Mouse (Mus musculus) hindbrain, embryonic 13.5 days (tissue): Measurements from ENCODE around the gene Zfand5. TPM values are rescaled to one million over a fixed set of nuclear protein-coding genes. Genes with fewer than 3 reads are reported as not detected.
"Not testable (repeated sequence)": the region's sequence is repeated elsewhere in the genome, so short reads cannot be mapped to it uniquely, and the experiment has no call there.

ENCODE experiments used
- ATAC-seq: fragments of 200-750 bp; cut with Nextera tagmentation; 2 replicates; pipeline ENCODE4 v1.8.0; 2017; ENCODE audit warnings: moderate TSS enrichment; ENCODE audit not compliant: low FRiP score
- H3K27ac ChIP-seq: fragments of 300-500 bp; sonication (generic); 2 replicates; pipeline ENCODE4 v1.5.1; 2015; ENCODE audit warnings: inconsistent platforms, mild to moderate bottlenecking, moderate library complexity
- H3K27me3 ChIP-seq: fragments of 300-500 bp; sonication (generic); 2 replicates; pipeline ENCODE4 v1.6.1; 2015; ENCODE audit warnings: mild to moderate bottlenecking, inconsistent platforms
- H3K36me3 ChIP-seq: fragments of 300-500 bp; sonication (generic); 2 replicates; pipeline ENCODE4 v1.6.1; 2015; ENCODE audit warnings: mild to moderate bottlenecking, inconsistent platforms
- H3K4me1 ChIP-seq: fragments of 300-500 bp; sonication (generic); replicated peaks from 2 replicates; pipeline ENCODE4 v1.6.1; 2015; ENCODE audit warnings: inconsistent platforms
- H3K4me2 ChIP-seq: fragments of 300-500 bp; sonication (generic); 2 replicates; pipeline ENCODE4 v1.6.1; 2015; ENCODE audit warnings: inconsistent platforms, mild to moderate bottlenecking, moderate library complexity
- H3K4me3 ChIP-seq: fragments of 300-500 bp; sonication (generic); 2 replicates; pipeline ENCODE4 v1.5.1; 2015; ENCODE audit warnings: mild to moderate bottlenecking, inconsistent platforms
- H3K9ac ChIP-seq: fragments of 300-500 bp; sonication (generic); 2 replicates; pipeline ENCODE4 v1.6.1; 2015; ENCODE audit warnings: mild to moderate bottlenecking, inconsistent platforms
- H3K9me3 ChIP-seq: fragments of 300-500 bp; sonication (generic); 2 replicates; pipeline ENCODE4 v1.6.1; 2016; ENCODE audit warnings: inconsistent platforms
- WGBS: fragments of 180-500 bp; shearing (Covaris S2); methylation state at CpG from one replicate; pipeline ENCODE4 v1.1.7; 2015; 5-methylcytosine and 5-hydroxymethylcytosine counted together
- polyA plus RNA-seq: library from polyadenylated mRNA; unstranded; fragments of >200 nt; fragmentation: Nextera tagmentation; extraction: Ambion mirVana; gene quantifications from 2 replicates; pipeline ENCODE4 v1.2.1, GENCODE M21; 2015

Gene Zfand5
- polyA plus RNA-seq, 1 experiment from 2014 or later: 165 TPM

DNA sequence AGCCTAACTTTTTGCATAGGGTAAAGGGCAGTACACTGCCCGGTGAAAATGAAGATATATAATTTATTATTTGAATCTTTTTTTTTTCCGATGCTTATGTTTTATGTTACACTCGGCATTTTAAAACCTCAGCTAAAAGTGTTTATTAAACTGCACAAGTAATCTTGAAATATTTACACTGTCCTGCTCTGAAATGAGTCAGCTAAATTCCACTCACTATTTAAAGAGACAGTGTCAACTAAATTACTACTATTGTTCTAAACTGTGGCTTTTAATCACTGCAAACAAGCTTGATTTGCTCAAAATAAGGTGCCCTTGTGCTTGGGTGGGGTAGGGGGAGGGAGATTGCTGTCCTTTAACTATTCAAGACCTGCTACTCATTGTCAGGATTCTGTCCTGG lies 2.6 kb downstream of the Zfand5 start:
- Histone ChIP-seq H3K36me3 (peaks cover 14% of the 10 kb centered on the region), H3K4me1 (peaks cover 23% of the 10 kb centered on the region), H3K9ac (peak overlapping the region; percentile 75), H3K27me3 (no peaks in the 10 kb centered on the region), H3K9me3 (no peaks in the 10 kb centered on the region), H3K4me3 (peak overlapping the region; percentile 96), H3K27ac (no peak overlapping the region), H3K4me2 (peak overlapping the region; percentile 87)
- WGBS: 39% methylated on average over 3 of the region's 3 CpGs
- ATAC-seq: no peak

DNA sequence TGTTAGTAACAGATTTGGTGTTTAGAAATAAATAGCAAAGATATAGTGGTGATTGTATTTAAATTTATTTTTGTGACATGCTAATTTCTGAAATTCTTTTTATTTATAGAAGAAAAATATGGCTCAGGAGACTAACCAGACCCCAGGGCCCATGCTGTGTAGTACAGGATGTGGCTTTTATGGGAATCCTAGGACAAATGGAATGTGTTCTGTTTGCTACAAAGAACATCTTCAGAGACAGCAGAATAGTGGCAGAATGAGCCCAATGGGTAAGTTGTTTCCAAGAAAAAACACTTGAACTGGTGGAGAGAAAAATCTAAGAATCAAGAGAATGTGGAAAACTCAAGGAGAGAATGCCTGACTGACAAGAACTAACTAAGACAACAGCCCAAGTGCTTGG lies 4.2 kb downstream of the Zfand5 start:
- no peaks in the 10 kb centered on the region for H3K27me3 ChIP-seq
- H3K4me1 ChIP-seq: peaks cover 21% of the 10 kb centered on the region
- H3K9me3 ChIP-seq: no peaks in the 10 kb centered on the region
- H3K36me3 ChIP-seq: peaks cover 27% of the 10 kb centered on the region
- H3K4me3 ChIP-seq: no peak overlapping the region
- H3K9ac ChIP-seq: no peak overlapping the region
- H3K27ac ChIP-seq: no peak overlapping the region
- no peak overlapping the region for H3K4me2 ChIP-seq
- ATAC-seq: no peak

DNA sequence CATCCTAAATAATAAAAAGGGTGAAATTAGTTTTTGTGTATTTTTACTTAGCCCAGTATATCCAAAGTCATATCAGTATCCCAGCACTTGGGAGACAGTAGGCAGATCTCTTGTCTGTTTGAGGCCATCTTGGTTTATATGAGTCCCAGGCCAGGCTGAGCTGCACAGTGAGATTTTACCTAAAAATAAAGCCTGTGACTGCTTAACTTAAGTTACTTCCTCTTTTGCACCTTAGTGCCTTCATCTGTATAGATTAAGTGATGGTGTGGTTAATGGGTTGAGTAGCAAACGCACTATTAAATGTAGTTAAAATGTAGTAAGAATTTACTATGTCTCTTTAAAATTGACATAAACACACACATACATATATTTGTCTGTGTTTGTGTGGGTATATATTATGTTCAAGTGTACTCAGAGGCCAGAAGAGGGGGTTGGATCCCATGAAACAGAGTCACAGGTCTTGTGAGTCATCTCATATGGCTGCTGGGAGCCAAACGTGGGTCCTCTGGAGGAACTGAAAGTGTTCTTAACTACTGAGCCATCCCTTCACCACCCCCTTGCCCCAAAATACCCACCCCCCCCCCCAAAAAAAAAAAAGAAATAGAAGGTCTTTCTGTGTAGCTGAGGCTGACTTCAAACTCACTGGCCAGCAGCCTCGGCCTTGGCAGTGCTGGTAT lies 14.5 kb downstream of the Zfand5 start:
- H3K27me3 ChIP-seq: no peaks in the 10 kb centered on the region
- H3K9ac ChIP-seq: no peak overlapping the region
- H3K9me3 ChIP-seq: no peaks in the 10 kb centered on the region
- no peaks in the 10 kb centered on the region for H3K4me1 ChIP-seq
- 79% methylated on average over 3 of the region's 3 CpGs for WGBS
- H3K27ac ChIP-seq: no peak overlapping the region
- no peak overlapping the region for H3K4me3 ChIP-seq
- no peak overlapping the region for H3K4me2 ChIP-seq
- no peak for ATAC-seq
- peaks cover 41% of the 10 kb centered on the region for H3K36me3 ChIP-seq

DNA sequence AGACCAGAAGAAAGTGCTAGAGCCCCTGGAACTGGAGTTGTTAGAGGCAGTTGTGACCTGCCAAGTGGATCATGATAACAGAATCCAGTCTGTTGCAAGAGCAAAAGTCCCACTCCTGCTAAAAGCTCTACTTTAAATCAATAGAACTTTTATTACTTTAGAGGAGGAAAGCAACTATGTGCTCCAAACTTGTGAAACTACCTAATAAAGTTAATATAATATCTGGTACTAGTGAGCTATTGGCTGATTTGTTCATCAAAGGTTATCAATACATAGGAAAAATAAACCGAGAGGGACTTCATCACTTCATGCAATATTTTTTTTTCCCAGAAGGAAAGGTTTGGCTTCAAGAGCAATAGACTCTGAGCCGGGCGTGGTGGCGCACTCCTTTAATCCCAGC lies 25.3 kb downstream of the Zfand5 start:
- WGBS: 98% methylated on average over 4 of the region's 4 CpGs
- Histone ChIP-seq H3K27me3 (no peaks in the 10 kb centered on the region), H3K4me1 (0 out of 2 replicates have a peak, but pooled peaks cover 2% of the 10 kb centered on the region), H3K27ac (no peak overlapping the region), H3K4me2 (no peak overlapping the region), H3K9me3 (no peaks in the 10 kb centered on the region), H3K9ac (no peak overlapping the region), H3K36me3 (no peaks in the 10 kb centered on the region), H3K4me3 (no peak overlapping the region)
- no peak for ATAC-seq

DNA sequence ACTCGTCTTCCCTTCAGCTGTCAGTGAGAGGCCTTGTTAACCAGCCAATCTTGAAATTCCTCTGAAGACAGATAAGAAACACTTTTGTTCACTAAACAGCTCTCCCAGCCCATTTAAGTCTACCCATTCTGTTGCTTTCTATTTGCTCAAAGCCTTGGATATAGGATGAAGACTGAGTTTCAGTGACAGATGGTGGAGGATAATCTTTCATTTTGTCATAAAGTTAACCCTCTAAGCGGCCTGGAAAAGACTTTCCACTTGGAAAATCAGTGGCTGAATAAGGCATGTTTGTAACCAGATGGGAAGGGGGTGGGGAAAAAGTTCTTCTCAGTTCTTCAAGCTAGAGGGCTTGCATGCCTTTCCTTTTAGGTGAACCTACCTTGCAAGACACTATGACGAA lies 29.7 kb downstream of the Zfand5 start:
- Histone ChIP-seq H3K27ac (no peak overlapping the region), H3K27me3 (no peaks in the 10 kb centered on the region), H3K4me3 (no peak overlapping the region), H3K9ac (no peak overlapping the region), H3K4me1 (0 out of 2 replicates have a peak, but pooled peaks cover 2% of the 10 kb centered on the region), H3K9me3 (no peaks in the 10 kb centered on the region), H3K4me2 (no peak overlapping the region), H3K36me3 (no peaks in the 10 kb centered on the region)
- ATAC-seq: no peak
- WGBS: 62% methylated on average over 3 of the region's 3 CpGs

DNA sequence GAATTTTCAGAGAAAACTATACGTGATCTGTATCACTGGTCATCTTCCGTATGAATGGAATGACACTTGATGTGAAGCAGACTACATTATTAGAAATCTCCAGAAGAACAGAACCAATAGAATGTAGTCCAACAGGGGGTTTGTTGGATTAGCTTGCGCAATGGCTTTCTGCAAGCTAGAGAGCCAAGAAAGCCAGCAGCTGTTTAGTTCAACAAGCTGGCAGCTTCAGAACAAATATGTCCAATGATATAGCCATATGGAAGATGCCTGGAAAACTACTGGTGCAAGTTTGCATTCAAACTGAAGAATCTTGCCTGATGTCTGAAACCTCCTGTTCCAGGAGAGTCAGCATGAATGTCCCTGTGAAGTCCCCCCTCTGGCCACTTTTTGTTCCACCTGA lies 35.7 kb downstream of the Zfand5 start:
- no peaks in the 10 kb centered on the region for H3K4me1 ChIP-seq
- no peak overlapping the region for H3K9ac ChIP-seq
- 95% methylated on average over 3 of the region's 3 CpGs for WGBS
- no peak for ATAC-seq
- H3K27me3 ChIP-seq: no peaks in the 10 kb centered on the region
- no peak overlapping the region for H3K4me3 ChIP-seq
- H3K9me3 ChIP-seq: no peaks in the 10 kb centered on the region
- H3K27ac ChIP-seq: no peak overlapping the region
- H3K4me2 ChIP-seq: no peak overlapping the region
- H3K36me3 ChIP-seq: no peaks in the 10 kb centered on the region

DNA sequence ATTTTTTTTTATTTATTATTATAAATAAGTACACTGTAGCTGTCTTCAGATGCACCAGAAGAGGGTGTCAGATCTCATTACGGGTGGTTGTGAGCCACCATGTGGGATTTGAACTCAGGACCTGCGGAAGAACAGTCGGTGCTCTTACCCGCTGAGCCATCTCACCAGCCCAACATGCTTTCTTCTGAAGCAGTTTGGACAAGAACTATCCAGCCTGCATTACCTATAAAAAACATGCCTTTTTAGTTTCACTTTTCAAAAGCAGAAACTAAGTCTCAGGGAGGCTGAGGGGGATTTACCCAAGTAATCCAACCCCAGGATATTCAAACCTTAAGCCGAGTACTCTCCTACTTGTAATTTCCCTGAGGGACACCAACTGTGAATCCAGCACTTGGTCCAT lies 38.3 kb downstream of the Zfand5 start:
- H3K27ac ChIP-seq, ATAC-seq, H3K27me3 ChIP-seq, H3K4me1 ChIP-seq, H3K9me3 ChIP-seq, H3K4me2 ChIP-seq, H3K4me3 ChIP-seq, H3K36me3 ChIP-seq, H3K9ac ChIP-seq: not testable (repeated sequence)
- 94% methylated on average over 5 of the region's 5 CpGs for WGBS

DNA sequence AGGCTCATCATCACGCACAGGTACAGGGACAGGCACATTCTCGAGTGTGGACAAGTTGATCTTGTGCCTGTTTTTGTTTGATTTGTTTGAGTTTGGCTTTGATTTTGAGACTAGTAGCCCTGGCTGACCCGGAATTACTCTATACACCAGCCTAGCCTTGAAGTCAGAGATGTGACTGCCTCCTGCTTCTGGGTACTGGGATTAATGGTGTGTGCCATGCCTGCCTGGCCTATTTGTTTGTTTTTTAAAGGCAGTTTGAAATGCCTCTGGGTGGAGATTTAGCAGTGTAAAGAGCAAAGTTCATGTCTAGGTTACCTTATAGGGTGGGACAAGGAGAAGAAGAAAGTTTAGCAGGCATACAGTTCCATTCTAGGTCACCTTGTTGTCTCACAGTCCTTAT lies 43.6 kb downstream of the Zfand5 start:
- Histone ChIP-seq H3K36me3 (no peaks in the 10 kb centered on the region), H3K4me1 (no peaks in the 10 kb centered on the region), H3K9me3 (no peaks in the 10 kb centered on the region; the same call in 1 of the 2 replicates), H3K4me2 (no peak overlapping the region), H3K27ac (no peak overlapping the region), H3K4me3 (no peak overlapping the region), H3K27me3 (no peaks in the 10 kb centered on the region), H3K9ac (no peak overlapping the region)
- WGBS: 86% methylated on average over 3 of the region's 3 CpGs
- ATAC-seq: no peak

DNA sequence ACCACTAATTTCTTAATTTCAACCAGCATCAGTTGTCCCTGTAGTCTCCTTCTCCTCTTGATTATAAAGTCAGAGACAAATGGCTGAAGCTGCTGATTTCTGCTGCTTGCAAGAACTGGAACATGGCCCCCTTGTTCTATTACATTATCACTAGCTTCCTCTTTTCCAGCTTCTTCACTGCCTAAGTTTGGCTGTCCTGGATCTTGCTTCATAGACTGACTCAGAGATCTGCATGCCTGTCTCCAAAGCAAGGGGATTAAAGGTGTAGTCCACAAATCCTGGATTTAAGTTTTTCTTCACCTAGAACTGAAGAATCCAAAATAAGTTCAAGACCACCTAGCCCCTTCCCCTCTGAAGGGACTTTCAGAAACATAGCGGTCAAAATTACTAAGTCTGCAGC lies 47.5 kb downstream of the Zfand5 start:
- no peak overlapping the region for H3K9ac ChIP-seq
- ATAC-seq: no peak
- no peaks in the 10 kb centered on the region for H3K36me3 ChIP-seq
- H3K27me3 ChIP-seq: no peaks in the 10 kb centered on the region
- H3K4me2 ChIP-seq: no peak overlapping the region
- 90% methylated on average over 1 of the region's 1 CpGs for WGBS
- H3K27ac ChIP-seq: no peak overlapping the region
- no peaks in the 10 kb centered on the region; the same call in 1 of the 2 replicates for H3K9me3 ChIP-seq
- no peak overlapping the region for H3K4me3 ChIP-seq
- H3K4me1 ChIP-seq: no peaks in the 10 kb centered on the region

DNA sequence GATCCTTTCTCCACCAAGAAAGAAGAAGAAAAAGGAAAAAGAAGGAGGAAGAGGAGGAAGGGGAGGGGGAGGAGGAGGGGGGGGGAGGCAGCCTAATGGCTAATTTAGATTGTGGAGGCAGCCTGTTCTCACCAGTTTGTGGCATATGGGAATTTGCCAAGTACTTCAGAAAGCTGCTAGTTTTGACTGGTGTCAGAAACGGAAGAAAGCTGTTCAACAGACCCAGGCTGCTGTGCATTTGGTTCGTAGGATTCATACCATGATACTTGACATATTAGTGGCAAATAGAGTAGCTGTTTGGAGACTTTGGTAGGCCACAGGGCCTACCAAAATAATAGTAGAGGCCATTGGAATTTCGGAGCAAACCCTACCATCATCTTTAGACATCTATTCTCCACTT lies 53.3 kb downstream of the Zfand5 start:
- Histone ChIP-seq H3K9ac (no peak overlapping the region), H3K4me2 (no peak overlapping the region), H3K4me3 (no peak overlapping the region), H3K9me3 (no peaks in the 10 kb centered on the region), H3K4me1 (no peaks in the 10 kb centered on the region), H3K27ac (no peak overlapping the region), H3K27me3 (no peaks in the 10 kb centered on the region), H3K36me3 (no peaks in the 10 kb centered on the region)
- no peak for ATAC-seq
- 87% methylated on average over 3 of the region's 3 CpGs for WGBS

DNA sequence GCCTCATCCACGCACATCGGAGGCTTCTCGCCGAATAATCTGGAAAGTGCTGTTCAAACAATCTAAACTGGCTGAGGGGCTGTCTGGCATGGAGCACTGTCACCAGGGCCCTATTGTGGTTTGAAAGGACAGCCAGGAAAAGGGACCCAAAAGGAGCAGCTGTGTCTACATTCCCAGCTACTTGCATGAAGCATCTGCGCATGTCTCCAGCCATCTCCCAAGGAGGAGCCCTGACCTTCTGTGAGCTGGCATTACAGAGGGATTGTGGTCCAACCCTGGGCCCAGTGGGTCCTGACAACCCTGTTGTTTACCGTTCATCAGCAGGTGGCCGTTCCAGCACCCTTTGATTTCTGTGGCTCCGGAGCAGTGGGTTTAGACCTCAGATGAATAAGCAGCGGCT lies 56.9 kb downstream of the Zfand5 start:
- no peak overlapping the region for H3K27ac ChIP-seq
- no peak for ATAC-seq
- no peaks in the 10 kb centered on the region for H3K4me1 ChIP-seq
- no peak overlapping the region for H3K9ac ChIP-seq
- no peak overlapping the region for H3K4me2 ChIP-seq
- H3K4me3 ChIP-seq: no peak overlapping the region
- no peaks in the 10 kb centered on the region for H3K27me3 ChIP-seq
- no peaks in the 10 kb centered on the region for H3K36me3 ChIP-seq
- 72% methylated on average over 9 of the region's 9 CpGs for WGBS
- H3K9me3 ChIP-seq: no peaks in the 10 kb centered on the region

DNA sequence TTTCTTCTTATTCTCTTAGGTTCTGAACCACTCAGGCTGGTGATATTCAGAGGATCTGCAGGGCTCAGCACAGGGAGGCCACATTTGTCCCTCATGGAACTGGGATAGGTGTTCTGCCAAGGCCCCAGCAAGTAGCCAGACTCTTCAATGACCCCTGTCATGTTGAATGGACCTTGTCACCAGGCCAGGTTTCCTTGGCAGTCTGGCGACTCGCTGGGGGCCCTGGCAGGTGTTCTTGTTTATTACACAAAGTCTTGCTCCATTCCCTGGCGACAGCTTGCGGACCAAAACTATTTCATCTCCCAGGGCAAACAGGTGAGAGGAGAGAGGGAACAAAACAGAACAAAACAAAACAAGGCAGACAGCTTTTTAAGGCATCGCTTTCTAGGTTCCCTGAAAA lies 57.7 kb downstream of the Zfand5 start:
- 61% methylated on average over 5 of the region's 5 CpGs for WGBS
- no peak for ATAC-seq
- H3K9me3 ChIP-seq: no peaks in the 10 kb centered on the region

DNA sequence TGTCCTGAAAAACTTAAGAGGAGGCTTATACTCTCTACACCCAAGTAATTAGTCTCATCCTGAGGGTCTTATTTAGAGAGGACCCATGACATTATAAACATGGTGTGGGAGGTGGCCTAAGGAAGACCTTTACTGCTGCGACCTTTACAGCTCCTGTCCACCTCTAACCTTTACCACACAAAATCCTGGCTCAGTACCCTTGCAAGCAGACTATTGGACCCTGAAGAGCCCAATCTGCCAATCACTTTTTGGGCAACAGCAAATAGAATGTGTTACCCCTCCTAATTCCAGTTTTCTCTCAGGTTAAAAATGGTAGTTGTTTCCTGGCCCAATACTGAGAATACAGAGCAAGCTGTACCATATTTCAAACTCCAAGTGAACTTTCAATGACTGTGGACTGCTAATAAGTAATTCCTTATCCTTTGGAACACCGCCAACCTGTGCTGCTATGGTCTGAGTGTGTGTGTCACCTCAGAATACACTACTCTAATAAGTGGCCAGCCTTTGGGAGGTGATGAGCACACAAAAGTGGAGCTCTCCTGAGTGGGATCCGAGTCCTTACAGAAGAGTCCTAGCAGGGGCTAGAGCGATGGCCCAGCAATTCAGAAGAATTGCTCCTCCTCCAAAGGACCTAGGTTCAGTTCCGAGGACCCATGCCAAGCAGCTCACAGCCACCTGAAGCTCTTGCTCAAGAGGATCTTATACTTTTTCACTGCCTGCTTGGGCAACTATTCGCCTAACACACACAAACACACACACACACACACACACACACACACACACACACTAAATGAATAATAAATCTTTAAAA lies 58.4 kb downstream of the Zfand5 start:
- Histone ChIP-seq H3K4me1 (no peaks in the 10 kb centered on the region), H3K9me3 (no peaks in the 10 kb centered on the region), H3K4me3 (no peak overlapping the region), H3K9ac (no peak overlapping the region), H3K36me3 (no peaks in the 10 kb centered on the region), H3K27ac (no peak overlapping the region), H3K4me2 (no peak overlapping the region), H3K27me3 (no peaks in the 10 kb centered on the region)
- ATAC-seq: no peak
- WGBS: 91% methylated on average over 6 of the region's 6 CpGs

More for the DNA sequence above, 57.7 kb downstream of the Zfand5 start:
- Histone ChIP-seq H3K27ac (no peak overlapping the region), H3K4me2 (no peak overlapping the region), H3K27me3 (no peaks in the 10 kb centered on the region), H3K4me3 (no peak overlapping the region), H3K36me3 (no peaks in the 10 kb centered on the region), H3K4me1 (no peaks in the 10 kb centered on the region), H3K9ac (no peak overlapping the region)
